Mouse (Mus musculus) liver, embryonic 14.5 days (tissue): ENCODE results near the gene Tiam2.

Experiments used
- CTCF ChIP-seq: IDR thresholded peaks from 2 replicates; pipeline ENCODE4 v1.5.1; 2016; ENCODE audit warnings: antibody characterized with exemption, low read depth, control low read depth
- EP300 ChIP-seq: IDR thresholded peaks from 2 replicates; pipeline ENCODE4 v1.6.1; 2016; ENCODE audit warnings: antibody characterized with exemption, low read depth

GRCm38 (mm10) chr17:3570876-3571275 lies 244.5 kb downstream of the Tiam2 start:
- TF ChIP-seq EP300 (no peak), CTCF (peak; percentile 70)
